Mouse (Mus musculus) midbrain, embryonic 10.5 days (tissue): ENCODE measurements around the gene Pkmyt1. TPM values are rescaled to one million over a fixed set of nuclear protein-coding genes. Genes with fewer than 3 reads are reported as not detected.

ENCODE experiments used
- DNase-seq: peaks from one replicate; pipeline ENCODE4 v3.0.0-alpha.2; 2017; ENCODE audit warnings: low spot score
- H3K27ac ChIP-seq: fragments of 300-500 bp; sonication (generic); replicated peaks from 2 replicates; pipeline ENCODE4 v1.5.1; 2016; ENCODE audit warnings: mild to moderate bottlenecking
- H3K27me3 ChIP-seq: fragments of 300-500 bp; sonication (generic); 2 replicates; pipeline ENCODE4 v1.6.1; 2016; ENCODE audit warnings: low read depth, mild to moderate bottlenecking; ENCODE audit not compliant: poor library complexity, severe bottlenecking
- H3K36me3 ChIP-seq: fragments of 300-500 bp; sonication (generic); 2 replicates; pipeline ENCODE4 v1.6.1; 2016; ENCODE audit warnings: mild to moderate bottlenecking, moderate library complexity
- H3K4me1 ChIP-seq: fragments of 300-500 bp; sonication (generic); 2 replicates; pipeline ENCODE4 v1.6.1; 2016
- H3K4me3 ChIP-seq: fragments of 300-500 bp; sonication (generic); 2 replicates; pipeline ENCODE4 v1.5.1; 2016; ENCODE audit warnings: mild to moderate bottlenecking, moderate library complexity
- H3K9me3 ChIP-seq: fragments of 300-500 bp; sonication (generic); replicated peaks from 2 replicates; pipeline ENCODE4 v1.6.1; 2016; ENCODE audit warnings: mild to moderate bottlenecking
- WGBS: fragments of 180-500 bp; shearing (Covaris S2); methylation state at CpG from one replicate; pipeline ENCODE4 v1.1.7; 2016; 5-methylcytosine and 5-hydroxymethylcytosine counted together
- polyA plus RNA-seq: library from polyadenylated mRNA; unstranded; fragments of >200 nt; fragmentation: Nextera tagmentation; extraction: Ambion mirVana; gene quantifications from 2 replicates; pipeline ENCODE4 v1.2.1, GENCODE M21; 2016

The Pkmyt1 gene
- polyA plus RNA-seq, 1 experiment from 2014 or later: 58.5 TPM

DNA sequence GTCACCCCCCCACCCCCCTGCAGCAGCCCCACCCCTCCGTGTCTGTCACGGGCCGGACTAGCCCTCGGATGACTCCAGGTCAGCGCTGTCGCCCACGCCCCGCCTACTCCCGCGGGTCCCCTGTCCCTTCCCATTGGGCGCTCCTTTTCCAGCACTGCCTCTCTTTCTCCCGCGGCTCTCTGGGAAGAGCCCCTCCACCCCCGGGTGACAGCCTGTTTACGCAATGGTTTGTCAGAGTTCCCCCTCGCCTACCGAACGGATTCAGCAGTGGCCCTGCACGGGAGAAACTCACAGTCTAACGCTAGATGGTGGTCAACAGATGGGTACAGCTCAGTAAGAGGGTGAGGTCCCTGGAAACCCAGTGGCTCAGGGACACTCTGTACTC is 614 bp downstream of the Pkmyt1 start:
- H3K27ac ChIP-seq: peak overlapping the region; percentile 89
- under 1% methylated on average over 20 of the region's 20 CpGs for WGBS
- no peaks in the 10 kb centered on the region for H3K36me3 ChIP-seq

DNA sequence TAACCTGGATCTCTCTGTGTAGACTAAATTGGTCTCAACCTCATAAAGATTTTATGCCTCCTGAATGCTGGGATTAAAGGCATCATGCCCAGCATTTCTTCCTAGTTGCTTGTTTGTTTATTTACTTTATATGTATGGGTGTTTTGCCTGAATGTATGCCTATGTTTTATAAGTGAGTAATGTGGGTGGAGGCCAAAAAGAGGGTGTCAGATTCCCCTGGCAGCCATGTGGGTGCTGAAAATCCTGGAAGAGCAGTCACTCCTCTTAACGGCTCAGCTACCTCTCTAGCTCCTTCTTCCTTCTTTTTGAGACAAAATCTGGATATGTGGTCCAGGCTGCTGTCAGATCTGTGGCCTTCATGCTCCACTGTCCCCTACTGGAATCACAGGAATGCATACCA is 4.3 kb downstream of the Pkmyt1 start:
- Histone ChIP-seq H3K36me3 (peaks cover 29% of the 10 kb centered on the region), H3K9me3 (no peaks in the 10 kb centered on the region), H3K4me1 (peaks cover 22% of the 10 kb centered on the region), H3K27ac (no peak overlapping the region), H3K27me3 (no peaks in the 10 kb centered on the region; the same call in 1 of the 2 replicates), H3K4me3 (no peak overlapping the region)
- WGBS: 72% methylated on average over 1 of the region's 1 CpGs
- DNase-seq: no peak

More for the DNA sequence above, 614 bp downstream of the Pkmyt1 start:
- Histone ChIP-seq H3K9me3 (no peaks in the 10 kb centered on the region), H3K4me3 (peak overlapping the region; percentile 82), H3K4me1 (peaks cover 24% of the 10 kb centered on the region), H3K27me3 (no peaks in the 10 kb centered on the region; the same call in 1 of the 2 replicates)
- peak; percentile 87 for DNase-seq

DNA sequence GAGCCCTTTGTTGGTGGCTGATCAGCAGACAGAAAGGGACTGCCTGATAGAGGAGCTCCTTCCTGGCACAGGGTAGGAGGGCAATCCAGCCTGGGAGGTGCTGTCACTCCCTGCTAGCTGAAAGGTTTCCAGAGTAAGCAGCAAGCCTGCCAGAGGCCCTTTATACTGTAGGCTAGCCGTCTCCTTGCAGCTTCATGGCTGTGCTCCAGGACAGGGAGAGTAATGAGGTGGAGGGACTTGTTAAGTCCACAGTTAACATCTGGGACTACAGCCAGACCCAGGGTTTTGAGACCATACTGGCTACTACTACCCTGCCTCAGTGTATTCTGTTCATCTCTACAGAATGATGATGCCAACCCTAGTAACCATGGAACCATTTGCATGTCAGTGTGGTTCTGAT is 8.2 kb downstream of the Pkmyt1 start:
- Histone ChIP-seq H3K27ac (no peak overlapping the region), H3K36me3 (peaks cover 55% of the 10 kb centered on the region), H3K4me3 (no peak overlapping the region), H3K9me3 (no peaks in the 10 kb centered on the region), H3K4me1 (peaks cover 20% of the 10 kb centered on the region), H3K27me3 (peaks cover 28% of the 10 kb centered on the region)
- no peak for DNase-seq
- WGBS: 96% methylated on average over 1 of the region's 1 CpGs

DNA sequence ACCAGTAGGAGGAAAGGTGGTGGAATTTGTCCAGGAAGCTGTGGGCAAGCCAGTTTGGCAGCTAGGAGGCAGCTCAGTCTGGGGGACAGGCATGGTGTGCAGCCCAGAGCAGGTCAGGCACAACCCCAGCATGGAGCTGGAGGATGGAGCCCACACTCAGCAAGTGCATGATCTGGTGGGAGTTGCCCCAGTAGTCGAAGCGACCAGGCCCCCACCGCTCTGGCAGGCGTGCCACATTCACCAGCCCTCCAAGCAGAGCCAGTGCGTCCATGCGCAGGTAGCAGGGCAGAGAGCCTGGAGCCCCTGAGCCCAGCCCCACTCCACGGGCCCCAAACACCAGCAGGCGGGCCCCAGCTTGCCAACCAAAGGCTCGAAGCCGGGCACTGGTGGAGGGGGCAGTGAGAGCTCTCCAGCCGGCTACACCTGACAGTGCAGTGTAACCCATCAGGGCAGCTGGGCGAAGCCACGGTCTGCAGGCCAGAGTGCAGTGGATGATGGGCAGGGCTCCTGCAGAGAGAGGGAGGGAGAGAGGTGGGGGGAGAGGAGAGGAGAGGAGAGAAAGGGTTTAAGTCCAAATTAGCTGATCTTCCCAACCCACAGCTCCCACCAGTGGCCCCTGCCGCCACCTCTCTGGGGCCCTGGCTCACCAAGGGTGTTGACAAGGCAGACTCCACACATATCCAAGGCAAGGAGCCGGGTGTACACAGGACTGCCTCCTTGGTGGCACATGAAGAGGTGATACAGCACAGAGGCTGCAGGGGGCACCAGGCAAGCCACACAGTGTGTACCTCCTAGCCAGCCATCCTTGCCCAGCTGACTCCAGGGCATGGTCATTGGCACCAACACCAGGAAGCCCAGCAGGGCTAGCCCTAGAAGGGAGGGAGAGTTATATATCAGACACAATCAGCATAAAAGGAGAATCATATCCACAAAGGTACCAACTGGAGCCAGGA is 11.6 kb downstream of the Pkmyt1 start:
- WGBS: 66% methylated on average over 15 of the region's 15 CpGs
- H3K27ac ChIP-seq: no peak overlapping the region
- H3K9me3 ChIP-seq: 0 out of 2 replicates have a peak, but pooled peaks cover 2% of the 10 kb centered on the region
- H3K4me3 ChIP-seq: peak overlapping the region; percentile 2; the same call in 1 of the 2 replicates
- peaks cover 61% of the 10 kb centered on the region for H3K27me3 ChIP-seq
- H3K36me3 ChIP-seq: peaks cover 52% of the 10 kb centered on the region
- H3K4me1 ChIP-seq: peaks cover 43% of the 10 kb centered on the region
- DNase-seq: no peak

DNA sequence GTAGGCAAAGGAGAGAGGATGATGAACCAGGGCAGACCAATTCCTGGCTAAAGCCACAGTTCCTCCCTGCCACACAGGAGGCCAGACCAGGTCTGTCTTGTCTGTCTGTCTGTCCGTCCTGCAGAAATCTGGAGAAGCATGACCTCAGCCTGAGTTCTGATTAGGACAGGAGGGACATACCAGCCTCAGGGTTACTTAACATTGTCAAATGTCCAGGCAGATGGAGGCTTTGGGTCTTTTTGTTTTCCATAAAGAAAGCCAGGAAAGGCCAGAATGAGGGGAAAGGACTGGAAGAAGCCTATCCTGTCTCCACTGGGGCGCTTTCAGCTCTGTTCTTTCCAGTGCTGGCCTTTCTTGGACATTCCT is 12.7 kb downstream of the Pkmyt1 start:
- Histone ChIP-seq H3K9me3 (0 out of 2 replicates have a peak, but pooled peaks cover 2% of the 10 kb centered on the region), H3K27me3 (peaks cover 71% of the 10 kb centered on the region), H3K4me3 (peak overlapping the region; percentile 80), H3K4me1 (peaks cover 46% of the 10 kb centered on the region), H3K27ac (peak overlapping the region; percentile 89), H3K36me3 (peaks cover 41% of the 10 kb centered on the region)
- no peak for DNase-seq
- 37% methylated on average over 2 of the region's 2 CpGs for WGBS

DNA sequence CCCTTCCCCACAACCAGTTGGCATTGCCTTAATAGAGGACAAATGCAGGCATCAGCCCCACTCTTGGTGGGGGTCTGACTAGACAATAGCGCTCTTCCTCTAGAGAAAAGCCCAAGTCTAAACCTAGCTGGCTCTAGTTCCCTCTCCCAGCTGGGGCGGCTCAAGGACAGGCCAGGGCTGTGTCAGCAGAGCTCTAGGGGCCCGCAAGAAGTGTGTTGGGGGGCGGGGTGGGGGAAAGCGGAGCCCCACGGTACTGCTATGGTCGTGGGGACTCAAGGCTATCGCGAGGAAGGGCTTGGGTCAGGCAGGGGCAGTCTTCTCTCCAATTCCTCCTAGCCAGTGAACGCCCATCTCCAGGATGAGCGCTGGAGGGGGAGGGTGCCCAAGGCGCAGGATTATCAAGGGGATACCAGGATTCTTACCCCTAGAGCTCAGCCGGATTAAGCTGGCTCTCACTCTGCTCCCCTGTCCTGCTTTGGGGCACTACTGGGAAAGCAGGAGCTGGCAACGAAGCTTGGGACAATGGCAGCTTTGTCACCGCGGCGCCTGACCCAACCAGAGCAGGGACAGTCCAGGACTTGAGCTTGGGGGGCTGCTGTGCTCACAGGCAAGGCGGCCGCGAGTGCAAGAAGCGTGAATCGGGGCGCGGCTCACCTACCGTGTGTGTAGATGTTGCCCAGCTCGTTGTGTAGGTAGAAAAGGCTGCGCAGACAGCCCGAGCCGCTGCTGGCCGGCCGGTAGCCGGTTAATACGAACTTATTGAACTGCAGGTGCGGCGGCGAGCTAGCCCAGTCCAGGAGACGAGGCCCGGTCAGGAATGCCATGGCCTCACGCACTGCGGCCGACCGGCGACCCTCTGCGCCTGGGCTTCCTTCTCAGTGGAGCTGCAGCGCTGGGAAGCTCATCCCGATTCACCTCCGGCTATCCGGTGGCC is 13.3 kb downstream of the Pkmyt1 start:
- Histone ChIP-seq H3K27ac (peak overlapping the region; percentile 89), H3K9me3 (0 out of 2 replicates have a peak, but pooled peaks cover 2% of the 10 kb centered on the region), H3K4me3 (peak overlapping the region; percentile 80), H3K27me3 (peaks cover 78% of the 10 kb centered on the region), H3K36me3 (peaks cover 35% of the 10 kb centered on the region), H3K4me1 (peaks cover 52% of the 10 kb centered on the region)
- WGBS: 1% methylated on average over 48 of the region's 48 CpGs
- peak; percentile 63 for DNase-seq

DNA sequence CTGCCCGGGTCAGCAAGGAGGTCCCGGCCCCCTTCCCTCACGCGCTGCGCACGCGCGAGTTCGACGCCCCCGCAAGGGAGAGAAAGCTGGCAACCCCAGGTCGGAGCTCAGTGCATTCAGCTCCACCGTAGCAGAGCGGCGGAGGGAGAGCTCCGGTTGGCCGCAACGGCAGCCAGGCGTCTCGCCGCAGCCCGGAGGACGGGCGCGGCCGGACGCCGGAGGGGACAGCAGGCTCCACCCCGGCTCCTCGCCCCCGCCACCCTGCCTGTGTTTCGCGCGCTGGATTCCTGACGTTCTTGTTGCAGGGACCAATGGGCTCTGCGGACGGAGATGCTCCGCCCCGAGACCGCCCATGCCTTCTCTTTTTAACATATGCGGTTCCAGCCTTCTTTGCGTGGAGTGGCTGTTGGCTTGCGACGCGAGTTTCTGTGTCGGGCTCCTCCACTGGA is 14.0 kb downstream of the Pkmyt1 start:
- Histone ChIP-seq H3K27me3 (peaks cover 84% of the 10 kb centered on the region), H3K9me3 (0 out of 2 replicates have a peak, but pooled peaks cover 2% of the 10 kb centered on the region), H3K4me3 (peak overlapping the region; percentile 80), H3K4me1 (peaks cover 58% of the 10 kb centered on the region), H3K36me3 (peaks cover 29% of the 10 kb centered on the region), H3K27ac (peak overlapping the region; percentile 89)
- DNase-seq: peak; percentile 90
- WGBS: under 1% methylated on average over 46 of the region's 46 CpGs

DNA sequence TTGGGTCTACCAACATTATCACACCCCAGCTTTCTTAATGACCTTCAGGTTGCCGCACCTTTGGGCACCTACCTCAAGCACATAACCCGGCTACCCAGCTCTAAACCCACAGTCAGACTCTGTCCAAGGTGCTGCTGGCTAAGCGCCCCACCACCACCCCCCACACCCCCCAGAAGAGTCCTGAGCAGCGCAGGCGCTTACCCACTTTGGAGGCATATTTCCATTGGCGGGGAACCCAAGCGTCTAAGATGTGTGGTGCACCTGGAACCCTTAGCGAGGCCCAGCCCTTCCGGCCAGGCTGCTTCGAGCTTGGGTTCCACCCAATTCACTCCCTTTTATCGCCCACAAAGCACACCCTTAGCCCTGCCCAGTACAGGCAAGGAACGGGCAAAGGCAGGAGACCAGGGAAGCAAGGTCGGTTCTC is 14.5 kb downstream of the Pkmyt1 start, which contains the start of gene Paqr4:
Gene Paqr4, minus strand, starts transcription at position 270 of the 424 bp plus-strand sequence.
- H3K27ac ChIP-seq: peak within 1 kb of the TSS; percentile 89
- peaks cover 89% of the 10 kb centered on the region for H3K27me3 ChIP-seq
- 5% methylated on average over 13 of the region's 13 CpGs for WGBS
- H3K36me3 ChIP-seq: peaks cover 25% of the 10 kb centered on the region
- peak within 1 kb of the TSS; percentile 80 for H3K4me3 ChIP-seq
- H3K9me3 ChIP-seq: 0 out of 2 replicates have a peak, but pooled peaks cover 2% of the 10 kb centered on the region
- no peak for DNase-seq
- peaks cover 63% of the 10 kb centered on the region for H3K4me1 ChIP-seq

DNA sequence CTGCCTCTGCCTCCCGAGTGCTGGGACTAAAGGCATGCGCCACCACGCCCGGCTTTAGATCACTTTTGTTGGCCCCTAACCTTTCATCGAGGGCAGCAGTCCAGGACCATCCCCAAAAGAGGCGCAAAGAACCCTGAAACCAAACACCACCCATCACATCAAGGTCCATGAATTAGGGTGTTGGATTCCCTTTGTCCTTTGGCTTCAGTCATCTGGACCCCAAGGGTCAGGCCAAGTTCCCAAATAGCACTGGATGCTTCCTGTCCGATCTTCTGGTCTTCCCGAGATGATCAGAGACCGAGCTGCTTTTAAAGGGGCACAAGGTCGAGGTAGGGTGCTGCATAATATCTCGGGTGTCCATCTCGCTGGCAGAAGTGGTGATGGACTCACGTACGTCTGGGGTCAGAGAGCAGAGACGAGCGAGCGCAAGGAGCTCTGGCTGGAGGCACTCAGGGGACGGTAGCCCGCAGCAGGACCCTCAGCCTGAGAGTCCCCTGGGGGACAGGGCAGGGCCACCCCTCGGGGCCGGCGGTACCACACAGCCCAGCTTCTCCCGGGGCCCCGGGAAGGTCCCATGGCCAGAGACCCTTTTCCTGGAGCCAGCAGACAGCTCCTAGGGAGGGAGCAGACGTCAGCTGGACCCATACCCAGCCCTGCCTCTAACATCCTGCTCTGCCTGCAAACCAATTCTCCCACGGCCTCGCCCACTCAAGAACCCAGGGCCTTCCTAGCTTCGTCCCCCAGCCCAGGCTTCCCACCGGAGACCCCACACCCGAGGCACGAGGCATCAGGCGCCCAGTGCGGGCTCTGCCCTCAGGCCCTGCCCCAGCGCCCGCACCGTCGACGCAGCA is 15.4 kb downstream of the Pkmyt1 start:
- peaks cover 98% of the 10 kb centered on the region for H3K27me3 ChIP-seq
- peak overlapping the region; percentile 37; the same call in 1 of the 2 replicates for H3K4me3 ChIP-seq
- DNase-seq: no peak
- H3K27ac ChIP-seq: no peak overlapping the region
- peaks cover 73% of the 10 kb centered on the region for H3K4me1 ChIP-seq
- H3K9me3 ChIP-seq: 0 out of 2 replicates have a peak, but pooled peaks cover 2% of the 10 kb centered on the region
- WGBS: 52% methylated on average over 38 of the region's 38 CpGs
- H3K36me3 ChIP-seq: peaks cover 15% of the 10 kb centered on the region

DNA sequence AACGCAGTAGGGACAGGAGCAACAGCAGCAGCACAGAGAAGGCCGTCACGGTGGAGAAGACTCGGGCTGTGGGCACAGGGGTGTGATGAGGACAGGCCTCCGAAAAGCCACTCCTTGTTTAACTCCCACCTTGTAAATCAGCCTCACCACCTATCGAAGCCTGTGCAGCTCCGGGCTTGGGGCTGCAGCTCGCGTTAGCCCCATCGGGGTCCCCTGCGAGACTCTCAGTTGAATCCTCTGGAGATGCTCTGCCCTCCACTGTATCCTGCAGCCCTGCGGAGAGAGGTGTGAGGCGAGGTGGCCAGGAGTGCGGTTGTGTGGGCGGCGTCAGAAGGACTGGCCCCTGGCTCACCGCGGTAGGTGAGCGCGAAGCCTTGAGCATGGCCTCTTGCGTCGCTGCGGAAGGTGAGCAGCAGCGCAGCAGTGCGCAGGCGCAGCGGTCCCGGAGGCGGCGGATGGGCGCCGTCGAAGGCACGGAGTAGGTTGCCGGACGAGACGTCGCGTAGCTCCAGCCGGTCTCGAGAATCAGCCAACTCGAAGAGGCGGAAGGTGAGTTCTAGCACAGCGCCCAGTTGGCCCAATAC is 16.2 kb downstream of the Pkmyt1 start:
- peak; percentile 36 for DNase-seq
- H3K27me3 ChIP-seq: peaks cover 98% of the 10 kb centered on the region
- WGBS: 6% methylated on average over 44 of the region's 44 CpGs
- peaks cover 73% of the 10 kb centered on the region for H3K4me1 ChIP-seq
- H3K27ac ChIP-seq: no peak overlapping the region
- 0 out of 2 replicates have a peak, but pooled peaks cover 2% of the 10 kb centered on the region for H3K9me3 ChIP-seq
- H3K36me3 ChIP-seq: peaks cover 8% of the 10 kb centered on the region
- peak overlapping the region; percentile 37 for H3K4me3 ChIP-seq

DNA sequence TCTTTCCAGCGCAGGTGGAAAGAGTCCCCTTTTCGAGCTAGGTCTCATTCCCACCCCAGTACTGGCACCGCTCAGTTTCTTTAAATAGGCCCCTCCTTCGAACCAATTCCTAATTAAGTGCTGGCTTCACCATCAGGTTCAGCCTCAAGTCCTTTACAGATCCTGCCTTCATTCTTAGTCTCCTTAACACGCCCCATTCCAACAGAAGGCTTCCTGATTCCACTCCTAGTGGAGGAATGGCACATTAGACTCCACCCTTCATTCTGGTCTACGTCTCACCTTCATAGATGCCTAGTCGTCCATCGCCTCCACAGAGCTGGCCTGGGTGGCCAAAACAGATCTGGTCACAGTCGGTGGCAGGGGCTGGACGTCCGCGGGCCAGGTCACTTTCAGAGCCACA is 16.8 kb downstream of the Pkmyt1 start:
- no peak for DNase-seq
- Histone ChIP-seq H3K27me3 (peaks cover 98% of the 10 kb centered on the region), H3K9me3 (0 out of 2 replicates have a peak, but pooled peaks cover 2% of the 10 kb centered on the region), H3K4me3 (0 out of 2 replicates have a peak overlapping the region, but pooled peaks have one; percentile 37), H3K36me3 (peaks cover 1% of the 10 kb centered on the region; the same call in 1 of the 2 replicates), H3K27ac (no peak overlapping the region), H3K4me1 (peaks cover 66% of the 10 kb centered on the region)
- 69% methylated on average over 12 of the region's 12 CpGs for WGBS
